Comparison of ENCODE assay signal across 22 mouse cellular contexts in genomic region chr1:34733026-34733913, GRCm38 (mm10).
"Had no signal": no experiment of that assay in that cellular context is flagged by ENCODE, and none has a peak within 500 bp of the region (broad histone marks: within the 10 kb centered on the region; RNA-seq: fewer than 3 reads in every experiment).

No protein-coding gene starts in this region.

- H3K36me3 ChIP-seq: limb, embryonic 12.5 days; limb, embryonic 15.5 days; midbrain, embryonic 12.5 days; midbrain, embryonic 15.5 days; stomach, embryonic 15.5 days had no signal

- H3K27ac ChIP-seq: limb, embryonic 12.5 days; limb, embryonic 15.5 days; liver, embryonic 14.5 days; macrophage; midbrain, embryonic 12.5 days; midbrain, embryonic 15.5 days; stomach, embryonic 15.5 days had no signal

- H3K4me2 ChIP-seq: limb, embryonic 12.5 days; limb, embryonic 15.5 days; liver, embryonic 11.5 days; lung, embryonic 14.5 days; midbrain, embryonic 12.5 days; midbrain, embryonic 15.5 days; stomach, embryonic 15.5 days had no signal

- H3K4me1 ChIP-seq: limb, embryonic 12.5 days; limb, embryonic 15.5 days; midbrain, embryonic 12.5 days; midbrain, embryonic 15.5 days; stomach, embryonic 15.5 days had no signal

- H3K9me3 ChIP-seq: limb, embryonic 12.5 days; limb, embryonic 15.5 days; midbrain, embryonic 12.5 days; midbrain, embryonic 15.5 days; stomach, embryonic 15.5 days had no signal

- H3K4me3 ChIP-seq: limb, embryonic 12.5 days; limb, embryonic 15.5 days; midbrain, embryonic 12.5 days; midbrain, embryonic 15.5 days; stomach, embryonic 15.5 days had no signal

- H3K27me3 ChIP-seq: limb, embryonic 12.5 days; limb, embryonic 15.5 days; midbrain, embryonic 12.5 days; midbrain, embryonic 15.5 days; stomach, embryonic 15.5 days had no signal

- H3K9ac ChIP-seq: limb, embryonic 12.5 days; limb, embryonic 15.5 days; liver, embryonic 14.5 days; liver, postnatal 0 days; lung, embryonic 14.5 days; midbrain, embryonic 12.5 days; midbrain, embryonic 15.5 days; stomach, embryonic 15.5 days had no signal

- DNase-seq: kidney, adult 18-20 months; kidney, adult 9 months; kidney, postnatal 14 days; kidney, postnatal 4 days; left cerebral cortex, postnatal 4 days; liver, postnatal 0 days; lung, embryonic 14.5 days; retina, postnatal 1 day; right cerebral cortex, postnatal 14 days; right cerebral cortex, postnatal 4 days; thymus, adult 2 months; thymus, postnatal 14 days; thymus, postnatal 4 days had no signal

- ATAC-seq: liver, postnatal 0 days; lung, postnatal 0 days; midbrain, embryonic 15.5 days had no signal
